Mouse (Mus musculus) bone marrow macrophage, adult 2 months (primary cell): ENCODE data around the gene Plekhg6. TPM values are rescaled to one million over a fixed set of nuclear protein-coding genes. Genes with fewer than 3 reads are reported as not detected.
A peak's percentile ranks its signal among the peaks of the same experiment; 100 is the strongest.

Experiments
- H3K27ac ChIP-seq: 2 replicates; pipeline ENCODE4 v1.5.1; 2012; ENCODE audit warnings: low read depth, low read length; ENCODE audit not compliant: insufficient read depth
- H3K4me1 ChIP-seq: 2 replicates; pipeline ENCODE4 v1.6.1; 2012; ENCODE audit warnings: low read length; ENCODE audit not compliant: control insufficient read depth, insufficient read depth
- H3K4me3 ChIP-seq: 2 replicates; pipeline ENCODE4 v1.5.1; 2012; ENCODE audit warnings: mild to moderate bottlenecking, low read length, moderate library complexity; ENCODE audit not compliant: insufficient read depth
- CTCF ChIP-seq: IDR thresholded peaks from 2 replicates; pipeline ENCODE4 v1.5.1; 2012; ENCODE audit warnings: low read depth, mild to moderate bottlenecking, low read length, moderate library complexity
- POLR2A ChIP-seq: IDR thresholded peaks from 2 replicates; pipeline ENCODE4 v1.6.1; 2012; ENCODE audit warnings: mild to moderate bottlenecking, low read depth, low read length, borderline replicate concordance
- polyA plus RNA-seq: library from polyadenylated mRNA; stranded (reverse); fragments of >200 nt; gene quantifications from 2 replicates; pipeline ENCODE4 v1.2.4, GENCODE M21; 2012; ENCODE audit not compliant: missing spikeins, insufficient read depth, insufficient read length

Plekhg6 gene
- polyA plus RNA-seq, 1 experiment, result not detected

- no peak for TF ChIP-seq CTCF
- TF ChIP-seq POLR2A, result no peak
- Histone ChIP-seq H3K27ac (no peak overlapping the region), H3K4me3 (no peak overlapping the region), H3K4me1 (peaks cover 6% of the 10 kb centered on the region)
Measured at GRCm38 (mm10) chr6:125318981-125319918, 61.3 kb downstream of the Plekhg6 start.

GRCm38 (mm10) chr6:125317077-125317476, 63.5 kb downstream of the Plekhg6 start:
- H3K27ac ChIP-seq, result no peak overlapping the region
- peaks cover 16% of the 10 kb centered on the region for H3K4me1 ChIP-seq
- TF ChIP-seq CTCF (no peak), POLR2A (no peak)
- no peak overlapping the region for H3K4me3 ChIP-seq

GRCm38 (mm10) chr6:125314746-125315145, 65.8 kb downstream of the Plekhg6 start:
- peaks cover 16% of the 10 kb centered on the region for H3K4me1 ChIP-seq
- TF ChIP-seq CTCF, result no peak
- no peak for TF ChIP-seq POLR2A
- no peak overlapping the region for H3K27ac ChIP-seq
- no peak overlapping the region for H3K4me3 ChIP-seq

- Histone ChIP-seq H3K4me3 (peak overlapping the region; percentile 62), H3K27ac (peak overlapping the region; percentile 58), H3K4me1 (peaks cover 16% of the 10 kb centered on the region)
- TF ChIP-seq CTCF (no peak), POLR2A (no peak)
Measured at GRCm38 (mm10) chr6:125314231-125314563, 66.4 kb downstream of the Plekhg6 start.

GRCm38 (mm10) chr6:125313546-125314230, 66.9 kb downstream of the Plekhg6 start, which contains the start of gene Ltbr:
Gene Ltbr, minus strand, starts transcription at chr6:125313885.
- TF ChIP-seq CTCF (no peak), POLR2A (no peak)
- peaks cover 16% of the 10 kb centered on the region for H3K4me1 ChIP-seq
- peak within 1 kb of the TSS; percentile 58 for H3K27ac ChIP-seq
- H3K4me3 ChIP-seq, result peak within 1 kb of the TSS; percentile 80

Other genes starting within 250 kb of the Plekhg6 start
- 10.7 and 11.4 TPM in 2 replicates for gene Nop2, start 248.9 kb downstream of the Plekhg6 start, polyA plus RNA-seq
- gene Iffo1, start 235.6 kb downstream of the Plekhg6 start, polyA plus RNA-seq, result 51.8 and 57.0 TPM in 2 replicates
- 229 and 264 TPM in 2 replicates for gene Gapdh, start 214.3 kb downstream of the Plekhg6 start, polyA plus RNA-seq
- gene Ncapd2, start 189.1 kb downstream of the Plekhg6 start, polyA plus RNA-seq, result 83.1 and 85.5 TPM in 2 replicates
- 68.6 and 82.0 TPM in 2 replicates for gene Mrpl51, start 189.0 kb downstream of the Plekhg6 start, polyA plus RNA-seq
- gene Vamp1, start 165.2 kb downstream of the Plekhg6 start, polyA plus RNA-seq, result 15.0 and 15.1 TPM in 2 replicates
- gene Tapbpl, start 148.9 kb downstream of the Plekhg6 start, polyA plus RNA-seq, result 14.5 and 16.2 TPM in 2 replicates
- not detected in 2 replicates for gene Cd27, start 143.8 kb downstream of the Plekhg6 start, polyA plus RNA-seq
- gene Tuba3a, start 94.8 kb downstream of the Plekhg6 start, polyA plus RNA-seq, result not detected in 2 replicates
- gene Ltbr, start 66.9 kb downstream of the Plekhg6 start, polyA plus RNA-seq, result 55.6 and 60.0 TPM in 2 replicates
- gene Scnn1a, start 60.1 kb downstream of the Plekhg6 start, polyA plus RNA-seq, result 0.88 and 1.1 TPM in 2 replicates
- 145 and 152 TPM in 2 replicates for gene Tnfrsf1a, start 31.4 kb downstream of the Plekhg6 start, polyA plus RNA-seq
- gene Cd9, start 114.0 kb upstream of the Plekhg6 start, polyA plus RNA-seq, result 321 and 343 TPM in 2 replicates
- gene Vwf, start 166.0 kb upstream of the Plekhg6 start, polyA plus RNA-seq, result 9.0 and 11.0 TPM in 2 replicates